Mouse (Mus musculus) heart, adult 18-20 months (tissue): ENCODE results near the gene Spns2. TPM values are rescaled to one million over a fixed set of nuclear protein-coding genes. Genes with fewer than 3 reads are reported as not detected.
"Not testable (repeated sequence)": the region's sequence is repeated elsewhere in the genome, so short reads cannot be mapped to it uniquely, and the experiment has no call there.

Experiments
- DNase-seq, 2 experiments: peaks; one replicate each; pipeline ENCODE4 v3.0.0; 2021 to 2022; ENCODE audit warnings: mixed read lengths in 1 of 2
- total RNA-seq, 2 experiments: library from RNA; stranded (reverse); gene quantifications; 2 replicates each; pipeline ENCODE4 v1.2.3; 2021

Gene Spns2
- total RNA-seq, 2 experiments from 2014 or later = 6.3 to 9.0 TPM

DNA sequence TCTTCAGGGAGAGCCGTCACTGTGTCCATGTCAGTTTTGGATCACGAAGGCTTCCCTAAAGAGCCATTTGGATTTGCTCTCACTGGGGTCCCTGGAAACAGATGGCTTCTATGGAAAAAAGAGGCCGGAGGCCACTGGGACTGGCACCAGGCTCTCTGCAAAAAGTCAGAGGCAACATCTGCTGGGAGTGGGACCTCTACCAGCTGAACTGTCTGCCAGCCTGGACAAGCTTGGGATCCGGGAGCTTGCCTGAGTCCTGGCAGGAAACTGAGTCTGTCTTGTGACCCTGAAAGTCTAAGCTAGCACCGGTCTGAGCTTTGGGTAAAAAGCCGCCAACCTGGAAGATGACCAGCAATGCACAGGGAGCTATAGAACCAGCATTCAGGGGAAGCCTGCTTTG lies 18.3 kb downstream of the Spns2 start:
- DNase-seq = no peak

DNA sequence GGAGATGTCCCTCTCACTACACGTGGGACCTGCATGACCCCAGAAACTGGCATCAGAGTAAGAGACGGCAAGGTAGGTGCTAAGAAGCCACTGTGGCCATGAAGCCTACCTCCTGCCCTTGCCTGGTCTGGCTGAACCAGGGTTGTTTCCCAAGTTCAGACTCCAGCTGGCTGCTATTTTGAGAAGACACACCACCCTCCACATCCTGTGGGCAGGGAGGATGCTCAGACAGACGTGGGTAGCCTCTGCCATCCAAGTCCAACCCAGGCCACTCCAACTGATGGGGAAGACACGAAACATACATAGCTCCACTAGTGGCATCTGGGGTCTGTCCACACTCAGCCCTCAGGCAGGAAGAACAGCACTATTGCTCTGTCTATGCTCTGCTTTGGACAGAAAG lies 19.7 kb downstream of the Spns2 start:
- DNase-seq = no peak

DNA sequence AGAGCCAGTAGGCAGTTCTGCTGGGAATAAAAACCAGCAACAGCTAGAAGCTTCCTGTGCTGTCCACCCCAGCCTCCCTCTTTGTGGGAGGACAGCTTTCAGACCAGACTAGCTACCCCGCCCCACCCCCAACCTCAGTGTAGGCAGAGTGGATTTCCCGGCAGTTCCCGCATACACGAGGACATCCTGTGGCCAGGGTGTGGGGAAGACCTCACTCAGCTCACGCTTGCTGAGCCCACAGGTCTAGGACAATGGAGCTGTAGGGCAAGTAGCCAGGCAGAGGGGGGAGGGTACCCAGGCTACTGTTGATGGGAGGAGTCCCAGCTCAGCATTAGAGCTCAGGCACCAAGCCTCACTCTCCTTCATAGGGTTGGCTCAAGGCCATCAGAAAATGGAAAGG lies 20.5 kb downstream of the Spns2 start:
- DNase-seq = peak; percentile 82 to 90

DNA sequence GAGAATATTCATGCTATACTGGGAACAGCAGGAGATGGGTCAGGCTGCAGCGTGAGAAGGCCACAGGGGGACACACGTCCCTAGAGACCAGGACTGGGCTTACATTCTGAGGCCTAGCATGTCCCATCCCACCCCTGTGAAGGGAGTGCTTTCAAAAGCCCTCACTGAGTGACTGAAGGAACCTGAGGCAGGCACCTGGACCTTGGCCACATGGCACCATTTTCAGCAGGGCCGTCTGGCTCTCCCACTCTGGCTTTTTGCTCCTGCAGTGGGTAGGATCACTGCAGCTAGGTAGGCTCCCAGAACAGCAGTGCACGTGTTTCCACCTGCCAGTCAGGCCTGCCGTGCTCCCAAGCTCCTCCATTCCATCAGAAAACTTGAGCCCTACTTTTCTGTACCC lies 21.2 kb downstream of the Spns2 start:
- no peak for DNase-seq

DNA sequence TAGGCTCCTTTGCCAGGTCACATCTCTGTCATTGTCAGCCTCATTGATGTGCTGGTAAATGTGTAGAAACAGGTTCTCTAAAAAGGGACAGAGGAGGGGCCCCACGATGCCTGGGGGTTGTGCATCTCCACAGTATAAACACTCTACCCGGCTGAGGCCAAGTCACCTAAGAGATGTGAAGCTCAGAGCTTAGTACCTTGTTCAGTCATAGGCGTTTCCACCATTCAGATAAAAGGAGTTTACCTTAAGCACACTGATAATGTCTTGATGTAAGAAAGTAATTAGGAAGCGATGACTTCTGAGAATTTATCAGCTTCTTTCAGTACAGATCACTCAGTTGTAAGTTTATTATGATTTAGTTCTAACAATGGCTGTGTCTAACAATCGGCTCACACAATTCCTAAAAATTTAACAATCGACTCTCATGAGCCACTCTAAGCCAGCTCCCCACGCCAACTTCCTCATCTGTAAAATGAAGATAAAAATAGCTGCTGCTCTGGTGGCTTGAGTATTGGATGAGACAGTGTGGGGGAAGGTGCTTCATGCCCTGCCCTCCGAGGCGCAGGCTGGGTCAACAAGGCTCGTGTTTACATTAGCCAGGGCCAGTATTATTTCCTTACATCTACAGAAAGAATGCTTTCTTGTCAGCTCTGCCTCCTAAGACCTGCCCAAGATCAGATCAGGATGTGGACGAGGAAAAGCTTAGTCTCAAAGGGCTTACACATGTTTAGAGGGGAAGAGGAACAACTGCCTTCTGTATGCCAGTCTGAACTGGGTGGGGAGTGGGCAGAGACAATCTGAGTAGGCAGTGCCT lies 22.8 kb downstream of the Spns2 start:
- peak; percentile 54 for DNase-seq

DNA sequence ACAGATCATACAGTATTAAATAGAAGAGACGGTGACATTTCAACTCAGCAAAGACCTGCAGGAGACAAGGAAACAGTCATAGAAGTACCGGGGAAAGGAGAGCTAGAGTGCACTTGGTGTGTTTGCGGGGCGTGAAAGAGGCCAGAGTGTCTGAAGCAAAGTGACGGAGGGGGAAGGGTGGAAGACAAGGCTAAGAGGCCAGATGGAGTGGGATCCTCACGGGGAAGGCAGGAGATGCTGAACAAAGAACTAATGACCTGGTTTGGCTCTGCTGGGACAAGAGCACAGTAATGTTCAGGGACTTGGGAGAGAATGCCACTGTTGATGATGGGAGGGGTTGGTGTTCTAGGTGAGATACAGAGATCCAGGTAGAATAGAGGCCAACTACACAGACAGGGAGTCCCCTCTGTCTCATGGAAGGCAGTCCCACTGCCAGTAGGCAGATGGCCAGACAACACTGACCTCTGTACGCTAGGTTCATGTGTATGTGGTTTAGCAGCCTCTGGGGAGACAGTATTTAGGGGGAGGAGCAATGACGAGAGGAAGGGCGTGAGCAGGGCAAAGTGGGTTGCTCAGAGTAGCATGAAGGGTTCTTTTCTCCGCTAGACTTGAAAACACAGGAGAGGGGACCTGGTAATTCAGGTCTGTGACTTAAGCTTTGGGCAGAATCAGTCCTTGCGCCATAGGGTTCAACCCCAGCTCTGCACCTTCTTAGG lies 23.6 kb downstream of the Spns2 start:
- DNase-seq = peak in 1 of 2 experiments; percentile 31

DNA sequence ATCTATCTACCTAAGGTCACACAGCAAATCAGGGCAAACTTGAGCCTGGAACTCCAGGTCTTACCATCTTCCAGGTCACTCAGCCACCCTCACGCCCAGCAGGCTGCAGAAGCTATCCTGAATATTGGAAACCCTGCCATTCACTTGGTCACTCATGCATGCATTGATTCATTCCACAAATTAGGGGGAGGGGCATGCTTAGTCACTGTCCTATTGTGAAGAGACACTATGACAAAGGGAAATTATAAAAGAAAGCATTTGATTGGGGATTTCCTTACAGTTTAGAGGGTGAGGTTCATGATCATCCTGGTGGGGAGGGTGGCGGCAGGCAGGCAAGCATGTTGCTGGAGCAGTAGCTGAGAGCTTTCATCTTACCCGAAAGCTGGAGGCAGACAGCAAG lies 24.9 kb downstream of the Spns2 start:
- no peak for DNase-seq

DNA sequence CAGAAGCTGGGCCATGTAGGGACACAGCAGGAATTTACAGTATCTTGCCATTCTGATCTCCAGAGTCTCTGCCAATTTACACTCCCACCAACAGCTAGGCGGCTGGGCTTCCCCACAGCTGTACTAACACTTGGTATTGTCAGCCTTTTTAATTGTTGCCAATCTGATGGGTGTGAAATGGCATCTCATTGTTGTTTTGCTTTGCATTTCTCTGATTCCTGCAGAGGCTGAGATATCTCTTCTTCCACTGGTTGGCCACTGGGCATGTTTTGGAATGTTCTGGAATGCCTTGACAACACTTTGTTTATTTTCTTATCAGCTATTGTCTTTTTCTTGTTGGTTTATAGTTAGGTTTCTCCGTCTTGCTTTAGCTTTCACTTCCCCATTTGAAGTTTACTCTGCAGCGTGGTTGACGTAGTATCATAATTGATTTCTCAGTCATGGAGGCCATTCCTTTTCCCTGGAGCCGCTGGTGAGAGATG lies 28.2 kb downstream of the Spns2 start:
- DNase-seq = peak; percentile 26 to 45

DNA sequence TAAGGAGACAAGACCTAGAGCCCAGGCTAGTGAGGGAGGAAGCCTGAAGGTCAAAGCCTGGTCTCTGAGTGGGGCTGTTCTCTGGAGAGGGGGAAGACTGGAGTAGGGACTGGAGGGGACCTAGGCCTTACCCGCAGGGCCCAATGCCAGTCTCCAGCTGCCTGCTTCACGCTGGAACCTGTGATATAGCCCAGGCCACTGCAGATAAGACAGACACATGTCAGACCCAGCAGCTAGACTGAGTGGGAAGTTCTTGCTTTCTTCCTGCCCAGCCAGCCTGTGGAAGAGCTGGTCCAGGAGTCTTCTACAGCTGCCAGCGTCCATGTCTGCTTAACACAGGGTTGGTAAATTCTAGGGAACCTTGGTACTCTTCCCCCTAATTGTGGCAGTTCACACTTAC lies 31.2 kb downstream of the Spns2 start:
- peak in 1 of 2 experiments; percentile 25 for DNase-seq

DNA sequence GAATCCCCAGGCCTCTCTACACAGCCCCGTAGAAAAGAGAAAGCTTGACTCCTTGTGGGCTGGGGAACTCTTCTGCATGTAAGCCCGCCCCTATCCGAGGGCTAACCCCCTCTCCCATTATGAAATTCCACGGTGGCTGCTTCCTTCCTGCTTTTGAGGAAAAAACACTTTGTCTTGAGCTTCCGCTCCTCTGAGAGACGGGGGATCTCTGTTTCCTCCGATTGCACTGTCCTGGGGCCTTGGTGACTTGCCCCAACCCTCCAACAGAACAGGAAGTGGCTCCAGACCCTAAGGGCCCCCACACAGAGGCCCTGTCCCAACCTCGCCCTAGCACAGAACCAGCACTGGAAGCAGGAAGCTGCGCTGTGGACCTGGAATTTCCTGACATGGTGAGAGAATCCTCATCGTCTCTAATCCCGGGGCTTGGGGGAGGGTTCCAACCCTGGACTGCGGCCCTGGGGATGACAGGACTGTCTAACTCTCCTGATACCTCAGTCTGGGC lies 31.7 kb downstream of the Spns2 start:
- peak; percentile 57 to 80 for DNase-seq

DNA sequence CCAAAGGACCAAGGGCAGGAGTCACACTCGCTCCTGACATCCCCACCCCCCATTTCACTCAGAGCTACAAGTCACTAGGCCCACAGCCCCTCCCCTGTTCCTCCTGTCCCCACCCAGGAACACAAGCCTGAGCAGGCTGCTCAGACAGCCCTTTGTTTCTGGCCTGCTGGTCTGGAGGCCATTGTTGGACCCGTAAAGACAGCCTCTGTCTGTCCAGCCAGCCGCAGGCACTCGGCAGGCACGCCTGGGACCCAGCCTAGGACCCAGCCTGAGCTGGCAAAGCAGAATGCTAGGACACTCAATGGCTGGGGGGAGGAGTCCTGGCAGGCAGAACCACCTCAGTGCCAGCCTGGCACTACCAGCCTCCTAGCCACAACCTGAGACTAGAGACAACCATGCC lies 34.0 kb downstream of the Spns2 start:
- no peak for DNase-seq

DNA sequence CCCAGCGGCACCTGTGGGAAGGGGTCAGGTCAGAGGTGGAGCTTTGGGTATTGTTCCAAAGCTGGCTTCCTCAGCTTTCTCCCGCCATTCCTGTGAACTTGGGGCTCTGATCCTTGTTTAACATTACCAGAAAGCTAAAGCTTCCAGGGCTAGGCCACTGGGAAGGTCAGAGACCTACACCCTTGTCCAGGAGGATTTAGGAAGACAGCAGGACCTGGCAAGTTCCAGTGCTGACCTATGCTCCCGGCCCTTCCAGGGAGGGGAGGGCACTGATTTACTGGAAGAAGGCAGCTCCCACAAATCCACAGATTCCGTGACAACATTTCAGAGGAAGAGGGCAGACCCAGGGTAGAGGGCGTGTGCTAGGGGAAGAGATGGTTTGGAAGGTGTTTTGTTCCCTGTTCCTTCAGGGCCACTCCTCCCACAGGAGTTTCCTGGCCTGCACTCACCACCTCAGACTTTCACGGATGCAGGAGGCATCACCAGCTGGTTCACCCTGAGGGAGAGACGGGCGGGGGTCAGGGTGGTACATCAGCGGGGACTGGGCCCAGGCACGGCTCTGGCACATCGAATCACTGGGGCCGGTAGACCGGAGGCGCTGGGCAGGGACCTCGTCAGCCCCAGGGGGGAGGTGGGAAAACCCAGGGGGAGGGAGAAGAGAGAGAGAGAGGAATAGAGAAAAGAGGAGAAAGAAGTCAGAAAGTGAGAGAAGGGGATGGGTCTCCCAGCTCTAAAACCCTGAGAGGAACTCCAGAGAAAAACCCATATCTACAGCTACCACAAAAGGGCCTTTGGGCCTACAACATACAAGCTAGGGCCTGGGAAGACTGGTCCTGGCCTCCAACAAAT lies 36.4 kb downstream of the Spns2 start:
- DNase-seq = peak in 1 of 2 experiments; percentile 32

DNA sequence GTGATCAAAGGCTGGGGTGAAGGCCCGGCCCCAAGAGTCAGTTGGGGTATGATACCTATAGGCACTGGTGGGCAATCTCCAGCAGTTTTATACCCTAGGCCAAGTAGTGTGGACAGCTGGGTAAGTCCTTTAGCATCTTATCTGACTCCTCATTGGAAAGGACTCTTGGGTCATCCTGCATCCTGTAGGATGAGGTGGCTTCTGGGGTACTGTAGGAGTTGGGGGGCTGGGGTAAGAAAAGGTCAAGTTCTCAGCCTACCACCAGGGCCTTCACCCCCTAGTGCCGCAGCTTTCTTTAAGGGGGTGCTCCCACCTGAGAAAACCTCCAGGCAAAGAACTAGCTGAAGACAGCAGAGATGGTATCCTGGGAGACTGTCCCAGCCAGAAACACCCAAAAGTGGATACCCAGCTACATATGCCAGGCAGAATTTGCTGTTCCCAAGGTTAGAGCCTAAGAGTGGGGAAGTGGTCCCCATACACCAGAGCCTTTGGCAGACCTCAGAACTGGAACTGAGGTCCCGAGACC lies 37.5 kb downstream of the Spns2 start:
- DNase-seq = no peak

DNA sequence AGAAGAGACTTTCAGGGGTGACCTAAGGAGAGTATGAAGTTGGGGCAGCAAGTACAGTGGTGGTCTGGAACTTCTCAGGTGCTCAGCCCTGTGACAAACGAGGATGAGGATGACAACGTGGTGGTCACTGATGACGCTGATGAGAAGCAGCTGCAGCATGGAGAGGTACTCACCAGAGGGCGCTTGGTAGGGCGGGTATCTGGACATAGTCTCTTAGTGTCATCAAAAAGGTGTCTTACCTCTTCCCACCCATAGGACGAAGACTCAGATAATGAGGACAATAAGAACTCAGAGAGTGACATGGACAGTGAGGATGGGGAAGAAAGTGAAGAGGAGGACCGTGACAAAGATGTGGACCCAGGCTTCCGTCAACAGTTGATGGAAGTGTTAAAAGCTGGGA lies 42.2 kb downstream of the Spns2 start:
- DNase-seq = no peak

DNA sequence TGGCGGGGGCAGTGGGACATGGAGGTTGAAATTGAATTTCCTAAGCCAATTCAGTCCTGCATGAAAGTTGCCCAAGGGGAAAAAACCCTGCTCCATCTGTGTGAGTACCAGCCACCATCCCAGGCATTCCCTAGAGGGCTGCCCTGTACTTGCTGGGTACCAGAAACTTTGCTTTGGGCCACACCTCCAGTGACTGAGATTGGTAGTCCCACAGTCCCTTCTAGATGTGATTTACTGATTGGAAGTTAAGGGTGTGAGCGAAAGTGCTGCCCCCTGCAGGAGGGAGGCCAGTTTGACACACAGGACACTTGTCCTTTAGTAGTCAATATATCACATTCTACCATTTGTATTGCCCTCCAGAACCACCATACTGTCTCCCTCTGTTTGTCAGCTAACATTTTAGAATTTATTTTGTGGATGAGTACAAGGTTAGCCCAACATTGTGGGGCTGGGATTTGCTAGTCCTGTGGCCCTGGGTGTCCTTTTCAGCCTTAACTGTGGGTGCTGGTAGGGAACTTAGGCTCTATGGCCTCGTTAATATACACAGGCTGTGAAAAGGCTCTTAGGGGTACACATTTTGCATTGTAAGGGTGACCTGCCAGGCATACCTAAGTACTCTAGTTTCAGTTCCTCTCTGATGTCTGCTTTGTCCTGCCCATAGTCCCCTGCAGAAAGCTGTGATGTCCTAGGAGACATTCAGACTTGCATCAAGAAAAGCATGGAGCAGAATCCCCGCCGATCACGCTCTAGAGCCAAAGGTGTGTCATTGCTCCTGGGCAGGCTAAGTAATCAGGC lies 43.2 kb downstream of the Spns2 start:
- DNase-seq = peak in 1 of 2 experiments; percentile 69

DNA sequence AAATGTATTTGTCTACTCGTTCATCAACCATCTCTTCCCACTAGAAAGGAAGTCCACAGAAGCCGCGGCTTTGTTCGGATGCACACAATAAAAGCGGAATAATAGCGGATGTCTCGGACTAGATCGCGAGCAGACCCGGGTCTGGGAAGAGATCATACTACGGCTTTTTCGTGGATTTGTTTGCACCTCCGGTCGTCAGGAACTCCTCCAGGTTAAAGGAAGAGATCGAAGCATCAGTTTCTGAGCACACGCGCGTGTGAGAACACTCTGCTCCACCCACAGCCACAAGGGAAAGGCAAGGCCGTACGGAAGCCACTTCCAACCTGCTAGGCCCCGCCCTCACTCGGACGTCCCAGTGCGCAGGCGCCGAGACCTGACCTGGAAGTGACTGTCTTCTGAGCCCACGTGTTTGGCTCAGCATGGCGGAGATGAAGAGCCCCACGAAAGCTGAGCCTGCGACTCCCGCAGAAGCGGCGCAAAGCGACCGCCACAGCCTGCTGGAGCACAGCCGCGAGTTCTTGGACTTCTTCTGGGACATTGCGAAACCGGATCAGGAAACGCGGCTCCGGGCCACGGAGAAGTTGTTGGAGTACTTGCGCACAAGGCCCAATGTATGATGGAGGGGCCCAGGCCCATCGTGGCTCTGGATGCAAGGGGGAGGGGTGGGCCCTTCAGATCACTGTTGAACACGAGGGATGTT lies 48.6 kb downstream of the Spns2 start, which contains the start of gene Mybbp1a:
Mybbp1a (plus strand) TSS at position 391 of the 700 bp plus-strand sequence.
- DNase-seq = peak; percentile 98 to 100

DNA sequence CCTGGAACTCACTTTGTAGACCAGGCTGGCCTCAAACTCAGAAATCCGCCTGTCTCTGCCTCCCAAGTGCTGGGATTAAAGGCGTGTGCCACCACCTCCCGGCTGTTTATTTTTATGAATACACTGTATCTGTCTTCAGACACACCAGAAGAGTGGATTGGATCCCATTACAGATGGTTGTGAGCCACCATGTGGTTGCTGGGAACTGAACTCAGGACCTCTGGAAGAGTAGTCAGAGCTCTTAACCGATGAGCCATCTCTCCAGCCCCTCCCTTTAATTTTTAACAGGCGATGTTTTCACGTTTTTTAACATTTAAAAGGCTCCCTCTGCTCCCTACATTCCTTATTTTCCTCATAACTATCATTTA lies 49.1 kb downstream of the Spns2 start:
- DNase-seq = not testable (repeated sequence)

DNA sequence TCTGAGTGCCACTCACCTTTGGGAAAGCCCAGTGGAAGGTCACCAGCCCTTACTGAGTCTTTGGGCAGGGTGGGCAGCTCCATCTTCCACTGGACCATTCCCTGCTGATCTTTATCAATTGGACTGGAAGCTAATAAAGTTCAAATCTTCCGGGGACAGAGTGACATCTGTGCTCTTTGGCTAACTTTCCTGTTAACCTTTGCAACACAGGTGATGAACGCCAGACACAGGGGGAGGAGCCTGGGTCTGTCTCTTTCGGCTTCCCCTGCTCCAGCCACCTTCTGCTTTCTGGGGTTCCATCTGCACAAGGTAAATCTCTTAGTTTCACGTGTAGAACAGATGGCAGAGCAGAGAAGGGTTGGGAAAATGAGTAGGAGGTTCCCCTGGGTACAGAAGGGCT lies 51.3 kb downstream of the Spns2 start:
- DNase-seq = no peak

DNA sequence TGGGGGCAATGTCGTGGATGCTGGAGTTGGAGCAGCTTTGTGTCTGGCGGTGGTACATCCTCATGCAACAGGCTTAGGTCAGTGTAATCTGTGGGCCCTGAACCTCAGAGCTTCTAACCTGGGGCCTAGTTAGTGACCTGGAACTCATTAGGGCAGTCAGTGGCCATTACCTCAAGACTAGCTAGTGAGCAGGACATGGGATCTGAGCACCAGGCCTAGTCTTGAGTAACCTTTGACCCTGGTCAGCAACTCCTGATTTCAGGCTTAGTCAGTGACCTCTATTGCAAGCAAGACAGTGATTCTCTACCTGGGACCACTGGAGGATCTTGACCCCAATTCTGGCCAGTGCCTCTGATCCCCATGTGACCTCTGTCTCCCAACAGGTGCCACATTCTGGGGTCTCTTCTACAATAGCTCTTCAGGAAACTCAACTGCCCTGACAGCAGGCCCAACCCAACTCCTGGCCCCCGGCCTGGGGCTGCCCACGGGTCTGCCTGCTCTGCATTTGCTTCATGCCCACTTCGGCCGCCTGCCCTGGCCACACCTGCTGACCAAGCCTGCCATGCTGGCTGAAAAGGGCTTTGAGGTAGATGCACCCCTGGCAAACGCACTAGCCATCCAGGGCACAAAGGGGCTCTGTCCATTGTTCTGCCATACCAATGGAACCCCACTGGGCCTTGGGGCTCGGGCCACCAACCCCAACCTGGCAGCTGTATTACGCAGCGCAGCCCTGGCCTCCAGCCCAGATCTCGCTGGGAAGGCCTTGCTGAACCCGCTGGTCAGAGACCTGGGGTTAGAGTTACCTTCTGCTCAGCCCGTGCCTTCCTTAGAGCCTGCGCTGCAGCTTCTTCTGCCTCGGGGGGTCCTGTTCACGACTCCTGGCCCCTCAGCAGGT lies 52.7 kb downstream of the Spns2 start:
- no peak for DNase-seq
